Mouse (Mus musculus) embryonic stem cell, embryonic (primary cell): ENCODE data around the gene Eng.

Experiments used
- CTCF ChIA-PET, 4 experiments: fragments of 300-600 bp in 2 of 4; fragments of 350-600 bp in 2 of 4; sonication (Branson Sonifier 250); formaldehyde crosslinking; loops; one replicate each; lab custom pipeline; 2022; ENCODE audit warnings: inconsistent platforms in 2 of 4; lab: Charles Lee
- POLR2A ChIA-PET, 4 experiments: fragments of 300-600 bp in 2 of 4; fragments of 350-600 bp in 2 of 4; sonication (Branson Sonifier 250); formaldehyde crosslinking; loops; one replicate each; lab custom pipeline; 2022; ENCODE audit warnings: antibody characterized with exemption in 4 of 4, inconsistent platforms in 1 of 4; lab: Charles Lee

Gene Eng

DNA sequence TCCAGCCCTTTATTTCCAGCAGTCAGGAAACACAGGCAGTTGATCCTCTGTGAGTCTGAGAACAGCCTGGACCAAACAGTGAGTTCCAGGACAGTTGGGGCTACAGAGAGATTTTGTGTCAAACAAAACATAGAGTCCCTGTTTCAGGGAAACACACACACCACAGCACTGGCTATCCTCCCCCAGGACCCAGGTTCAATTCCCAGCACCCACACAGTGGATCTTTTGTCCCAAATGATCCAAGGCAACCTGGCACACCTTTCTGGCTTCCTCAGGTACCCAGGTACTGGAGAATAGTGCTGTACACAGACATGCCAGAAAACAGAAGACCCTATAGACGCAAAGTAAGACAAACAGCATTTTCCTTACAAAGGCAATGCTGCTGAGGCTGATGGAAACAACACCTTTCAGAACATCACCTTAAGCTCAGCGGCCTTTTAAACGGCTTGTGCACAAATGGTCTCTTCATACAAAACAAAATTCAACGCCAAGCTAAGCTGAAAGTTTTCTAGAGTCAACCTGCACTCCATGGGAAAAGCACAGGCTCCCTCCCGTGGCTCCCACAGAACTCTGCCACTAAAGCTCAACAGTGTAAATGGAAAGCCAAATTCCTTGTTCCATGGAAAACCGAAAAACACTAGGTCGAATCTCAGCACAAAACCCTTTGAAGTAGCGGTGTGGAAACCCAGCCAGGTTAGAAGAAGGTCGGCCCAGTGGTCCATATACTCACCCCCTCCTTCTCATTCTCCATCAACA, 65.1 kb downstream of the Eng start:
- POLR2A ChIA-PET, result interaction anchor here in 3 of 4 experiments (0.8 to 16.1 kb wide), 20 partner anchors 8 to 310 kb away, joined by 3 to 214 read pairs (median 5); partner anchors contain the start of gene Fpgs (in 1 of the 3)
- CTCF ChIA-PET, result interaction anchor here in 2 of 4 experiments (1.0 to 2.7 kb wide), 4 partner anchors 14 to 46 kb away, joined by 3 to 11 read pairs (median 6); partner anchors contain the start of gene Tor2a (in 1 of the 2)

DNA sequence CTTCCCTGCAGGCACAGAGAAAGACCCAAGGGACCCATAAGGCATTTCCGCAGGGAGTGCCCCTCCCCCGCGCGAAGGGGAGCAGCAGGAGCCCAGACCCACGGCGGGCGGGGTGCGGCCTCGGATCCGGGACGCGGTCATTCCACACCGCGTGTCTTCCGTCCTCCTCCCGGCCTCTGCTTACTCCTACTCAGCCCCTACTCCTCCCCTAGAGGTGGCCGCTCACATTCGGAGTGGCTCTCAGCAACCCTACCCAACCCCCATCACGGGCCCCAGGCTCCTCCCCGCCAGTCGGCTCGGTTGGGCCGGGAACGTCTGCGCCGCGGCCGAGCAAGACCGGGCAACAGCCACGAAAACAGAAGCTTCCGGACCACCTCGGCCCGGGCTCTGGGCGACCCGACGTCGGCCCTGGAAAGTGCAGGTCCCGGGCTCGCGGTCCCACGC, 65.7 kb downstream of the Eng start:
- CTCF ChIA-PET, result interaction anchor here in 2 of 4 experiments (0.7 to 2.7 kb wide), 11 partner anchors 14 to 200 kb away, joined by 3 to 11 read pairs (median 4); partner anchors contain the start of gene Tor2a (in 2 of the 2)
- POLR2A ChIA-PET, result interaction anchor here (0.7 to 16.1 kb wide), 42 partner anchors 7 to 311 kb away, joined by 3 to 214 read pairs (median 4); partner anchors contain the start of genes Fpgs (in 2 of the 4), Tor2a (in 2 of the 4), Dpm2 (in 1 of the 4) and Lrsam1 (in 1 of the 4)

DNA sequence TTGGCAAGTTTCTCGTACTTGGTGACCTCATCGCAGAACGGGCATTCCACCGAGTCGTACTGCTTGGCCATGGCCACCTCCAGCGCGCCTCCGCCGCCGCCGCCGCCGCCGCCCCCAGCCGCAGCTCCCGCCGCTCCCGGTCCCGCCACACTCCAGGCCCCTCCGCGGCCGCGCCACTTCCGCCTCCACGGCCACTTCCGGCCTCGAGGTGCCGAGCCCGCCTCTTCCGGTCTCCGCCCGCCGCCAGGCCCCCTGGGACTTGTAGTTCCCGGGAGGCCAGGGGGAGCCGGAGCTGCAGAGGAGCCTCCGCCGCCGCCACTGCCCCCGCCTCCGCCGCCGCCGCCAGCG, 66.2 kb downstream of the Eng start:
- ChIA-PET CTCF (interaction anchor here in 3 of 4 experiments (0.7 to 2.8 kb wide), 14 partner anchors 15 to 216 kb away, joined by 3 to 12 read pairs (median 4); partner anchors contain the start of gene Tor2a (in 2 of the 3)), POLR2A (interaction anchor here (0.7 to 16.1 kb wide), 40 partner anchors 8 to 311 kb away, joined by 3 to 214 read pairs (median 4); partner anchors contain the start of genes Fpgs (in 2 of the 4), Tor2a (in 2 of the 4), Dpm2 (in 1 of the 4) and Lrsam1 (in 1 of the 4))

- POLR2A ChIA-PET, result interaction anchor here (0.7 to 16.1 kb wide), 44 partner anchors 9 to 269 kb away, joined by 3 to 214 read pairs (median 4); partner anchors contain the start of genes Fpgs (in 2 of the 4), Tor2a (in 2 of the 4), Dpm2 (in 1 of the 4) and Lrsam1 (in 1 of the 4)
- CTCF ChIA-PET, result interaction anchor here (0.6 to 2.8 kb wide), 21 partner anchors 14 to 1213 kb away, joined by 3 to 12 read pairs (median 4); partner anchors contain the start of gene Tor2a (in 2 of the 4)
Measured at GRCm38 (mm10) chr2:32712934-32713817, 66.8 kb downstream of the Eng start, which contains the start of gene Cdk9. Gene Cdk9, minus strand, starts transcription at chr2:32713076.

- ChIA-PET POLR2A (interaction anchor here in 3 of 4 experiments (0.6 to 16.1 kb wide), 41 partner anchors 8 to 617 kb away, joined by 3 to 214 read pairs (median 4); partner anchors contain the start of genes Tor2a (in 2 of the 3), 6330409D20Rik (in 1 of the 3), Cfap157 (in 1 of the 3) and Lrsam1 (in 1 of the 3)), CTCF (interaction anchor here (0.7 to 2.8 kb wide), 18 partner anchors 11 to 145 kb away, joined by 3 to 12 read pairs (median 4); partner anchors contain the start of gene Tor2a (in 2 of the 4))
Measured at GRCm38 (mm10) chr2:32714117-32714986, 68.0 kb downstream of the Eng start.

DNA sequence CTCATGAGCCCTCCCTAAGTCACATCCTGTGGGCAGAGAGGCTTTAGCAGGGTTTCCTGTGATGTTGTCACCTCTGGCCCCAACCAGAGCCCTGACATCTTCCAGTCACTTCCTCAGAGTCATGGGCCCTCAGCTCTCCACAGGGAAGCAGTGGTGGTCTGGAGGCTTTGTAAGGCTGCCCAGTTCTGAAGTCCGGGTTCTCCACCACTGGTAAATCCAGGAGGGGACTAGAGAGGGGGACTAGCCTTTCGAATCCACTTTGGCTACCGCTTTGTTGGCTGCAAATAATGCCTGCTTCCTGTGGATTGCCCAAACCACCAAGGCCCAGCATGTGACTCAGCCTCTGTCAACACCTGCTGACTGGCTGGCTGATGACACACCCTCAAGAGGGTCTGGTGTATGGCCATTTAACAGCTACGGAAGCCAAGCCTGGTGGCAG, 68.6 kb downstream of the Eng start:
- ChIA-PET CTCF (interaction anchor here (0.6 to 2.8 kb wide), 15 partner anchors 12 to 363 kb away, joined by 3 to 12 read pairs (median 4); partner anchors contain the start of gene Tor2a (in 1 of the 4)), POLR2A (interaction anchor here in 3 of 4 experiments (0.6 to 16.1 kb wide), 34 partner anchors 9 to 616 kb away, joined by 3 to 214 read pairs (median 3); partner anchors contain the start of genes 6330409D20Rik (in 1 of the 3), Cfap157 (in 1 of the 3), Fpgs (in 1 of the 3) and Tor2a (in 1 of the 3))

DNA sequence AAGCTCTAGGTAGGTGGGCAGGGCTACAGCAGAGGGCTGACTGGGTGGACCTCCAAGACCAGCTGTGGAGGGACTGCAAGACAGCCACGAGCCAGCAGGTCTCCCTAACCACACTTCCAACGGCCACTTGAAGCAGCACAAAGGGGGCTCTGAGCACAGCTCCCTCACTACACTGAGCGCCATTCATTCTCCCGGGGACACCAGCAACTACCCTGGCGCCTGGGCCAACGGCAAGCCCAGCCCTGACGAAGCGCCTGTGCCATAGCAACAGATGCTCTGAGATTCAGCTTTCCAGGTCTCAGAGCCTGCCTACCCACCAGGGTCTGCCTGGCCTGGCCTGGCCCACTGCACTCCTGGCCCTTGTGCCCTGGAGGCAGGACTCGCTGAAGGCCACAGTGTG, 72.4 kb downstream of the Eng start:
- ChIA-PET POLR2A (interaction anchor here in 3 of 4 experiments (0.7 to 16.1 kb wide), 11 partner anchors 8 to 243 kb away, joined by 3 to 214 read pairs (median 5); partner anchors contain the start of genes Lrsam1 (in 1 of the 3), Rpl12 (in 1 of the 3) and Tor2a (in 1 of the 3)), CTCF (interaction anchor here in 3 of 4 experiments (0.7 to 2.8 kb wide), 9 partner anchors 8 to 141 kb away, joined by 3 to 11 read pairs (median 4); partner anchors contain the start of gene Tor2a (in 3 of the 3))

- POLR2A ChIA-PET, result interaction anchor here in 3 of 4 experiments (0.6 to 16.1 kb wide), 5 partner anchors 7 to 512 kb away, joined by 3 to 214 read pairs (median 4); no protein-coding TSS in a partner anchor
- CTCF ChIA-PET, result interaction anchor here in 1 of 4 experiments (0.6 kb wide), 1 partner anchor 121 kb away, joined by 10 read pairs; no protein-coding TSS in a partner anchor
Measured at GRCm38 (mm10) chr2:32720053-32720452, 73.7 kb downstream of the Eng start.

- CTCF ChIA-PET, result interaction anchor here in 1 of 4 experiments (0.6 kb wide), 1 partner anchor 122 kb away, joined by 10 read pairs; no protein-coding TSS in a partner anchor
Measured at GRCm38 (mm10) chr2:32720681-32721229, 74.4 kb downstream of the Eng start, which contains the start of gene Sh2d3c. Gene Sh2d3c, plus strand, starts transcription at chr2:32721055.

DNA sequence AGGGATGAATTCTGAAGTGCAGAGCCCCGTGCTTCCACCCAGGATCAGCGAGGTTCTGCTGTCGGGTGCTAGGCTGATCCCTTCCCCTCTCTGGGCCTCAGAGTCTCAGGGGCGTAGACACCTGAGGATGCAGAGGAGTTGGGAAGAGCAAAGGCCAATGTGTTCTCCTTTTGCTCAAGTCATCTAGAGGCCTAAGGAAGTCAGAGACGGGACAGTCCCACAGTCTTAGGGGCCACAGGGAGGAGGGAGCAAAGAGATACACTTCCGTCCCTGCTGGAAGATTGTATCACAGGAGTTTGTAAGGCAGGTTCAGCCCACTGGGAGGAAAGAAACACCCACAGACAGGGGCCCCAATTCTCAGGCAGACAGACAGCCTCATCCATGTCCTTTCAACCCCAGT, 75.7 kb downstream of the Eng start:
- ChIA-PET CTCF (no interaction called here), POLR2A (no interaction called here)

More at GRCm38 (mm10) chr2:32720681-32721229, 74.4 kb downstream of the Eng start, which contains the start of gene Sh2d3c:
- POLR2A ChIA-PET, result interaction anchor here in 3 of 4 experiments (0.6 to 1.0 kb wide), 3 partner anchors 154 to 512 kb away, joined by 3 to 4 read pairs (median 3); no protein-coding TSS in a partner anchor

- CTCF ChIA-PET, result no interaction called here
- POLR2A ChIA-PET, result no interaction called here
Measured at GRCm38 (mm10) chr2:32722581-32722980, 76.2 kb downstream of the Eng start.

GRCm38 (mm10) chr2:32724149-32724548, 77.8 kb downstream of the Eng start:
- POLR2A ChIA-PET, result interaction anchor here in 2 of 4 experiments (0.9 to 1.6 kb wide), 6 partner anchors 9 to 27 kb away, joined by 3 to 7 read pairs (median 4); partner anchors contain the start of gene Cdk9 (in 1 of the 2)
- CTCF ChIA-PET, result no interaction called here

- CTCF ChIA-PET, result interaction anchor here in 2 of 4 experiments (0.6 to 4.0 kb wide), 6 partner anchors 17 to 215 kb away, joined by 3 to 15 read pairs (median 4); partner anchors contain the start of gene Tor2a (in 1 of the 2)
- POLR2A ChIA-PET, result interaction anchor here in 3 of 4 experiments (1.0 to 9.6 kb wide), 9 partner anchors 10 to 50 kb away, joined by 4 to 214 read pairs (median 16); partner anchors contain the start of genes Cdk9 (in 3 of the 3), 6330409D20Rik (in 1 of the 3) and Fpgs (in 1 of the 3)
Measured at GRCm38 (mm10) chr2:32724832-32725790, 78.7 kb downstream of the Eng start.

DNA sequence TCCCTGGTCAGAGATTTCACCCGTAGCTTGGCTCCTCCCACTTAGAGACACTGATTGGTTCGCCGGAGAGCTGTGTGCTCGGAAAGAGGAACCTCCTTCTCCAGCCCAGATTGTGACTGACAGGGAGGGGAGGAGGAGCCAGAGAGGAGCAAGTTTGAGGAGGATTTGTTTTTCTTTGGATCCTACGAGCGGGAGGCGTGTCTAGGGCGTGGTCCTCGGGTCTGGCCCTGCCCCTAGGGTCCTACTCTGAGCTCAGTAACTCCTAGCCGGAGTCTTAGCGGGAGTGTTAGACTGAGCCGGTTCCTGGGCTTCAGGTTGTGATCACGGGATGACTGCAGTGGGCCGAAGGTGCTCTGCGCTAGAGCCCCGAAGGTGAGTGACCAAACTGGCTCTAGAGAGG, 81.0 kb downstream of the Eng start:
- POLR2A ChIA-PET, result interaction anchor here (0.5 to 9.6 kb wide), 100 partner anchors 9 to 1410 kb away, joined by 3 to 214 read pairs (median 4); partner anchors contain the start of genes Cdk9 (in 3 of the 4), Tor2a (in 3 of the 4), 6330409D20Rik (in 2 of the 4) and Eng (in 2 of the 4)
- CTCF ChIA-PET, result interaction anchor here (0.5 to 4.0 kb wide), 48 partner anchors 9 to 1598 kb away, joined by 3 to 35 read pairs (median 5); partner anchors contain the start of genes Tor2a (in 3 of the 4), Cdk9 (in 2 of the 4), Angptl2 (in 1 of the 4) and Garnl3 (in 1 of the 4)
